Mouse (Mus musculus) C2C12 (cell line): Measurements from ENCODE around the gene Hs3st3b1.

Experiments
- CTCF ChIP-seq: IDR thresholded peaks from one replicate; pipeline ENCODE4 v1.5.1; 2011; ENCODE audit not compliant: control insufficient read depth, insufficient read depth, insufficient read length
- MYOG ChIP-seq: IDR thresholded peaks from one replicate; pipeline ENCODE4 v1.6.1; 2011; ENCODE audit not compliant: control insufficient read depth, insufficient read length; ENCODE audit errors: extremely low read depth
- USF1 ChIP-seq: IDR thresholded peaks from one replicate; pipeline ENCODE4 v1.6.1; 2011; ENCODE audit warnings: low read depth, mild to moderate bottlenecking, control low read depth, moderate library complexity

GRCm38 (mm10) chr11:63918321-63919105, 3.6 kb downstream of the Hs3st3b1 start:
- TF ChIP-seq CTCF (no peak), MYOG (no peak), USF1 (no peak)
